Mouse (Mus musculus) adrenal gland, postnatal 10 days (tissue): ENCODE data around the gene Gmeb2. TPM values are rescaled to one million over a fixed set of nuclear protein-coding genes. Genes with fewer than 3 reads are reported as not detected.
A peak's percentile ranks its signal among the peaks of the same experiment; 100 is the strongest.

Experiments
- DNase-seq: peaks from one replicate; pipeline ENCODE4 v3.0.0; 2021; ENCODE audit warnings: mixed read lengths
- long read RNA-seq, 2 experiments: library from polyadenylated mRNA; stranded (forward); transcript quantifications; one replicate each; pipeline ENCODE4 v2.0.0; 2021
- total RNA-seq, 2 experiments: library from RNA; stranded (reverse); gene quantifications; 2 replicates each; pipeline ENCODE4 v1.2.3; 2021

The Gmeb2 gene
- 10 to 100 TPM; 18.1 to 20.7 TPM for total RNA-seq
- long read RNA-seq, experiment 1, full-length matches to known transcripts: 1 of 7 reads
- long read RNA-seq, experiment 1, partial matches to known transcripts: 2 of 7 reads
- long read RNA-seq, experiment 1, other reads (novel, unspliced or antisense): 4 of 7 reads
- long read RNA-seq, experiment 2, partial matches to known transcripts: 0 of 1 reads
- long read RNA-seq, experiment 2, other reads (novel, unspliced or antisense): 1 of 1 reads

- DNase-seq: peak; percentile 93
These were observed at the start of gene Gmeb2 for GRCm38 (mm10) chr2:181287958-181288350. Gmeb2 (minus strand) TSS chr2:181288035.

- peak; percentile 83 for DNase-seq
These were observed 46.2 kb upstream of the Gmeb2 start for GRCm38 (mm10) chr2:181334023-181334422.

- DNase-seq: no peak
These were observed 44.7 kb upstream of the Gmeb2 start for GRCm38 (mm10) chr2:181332542-181332941.

GRCm38 (mm10) chr2:181326098-181326497, 38.3 kb upstream of the Gmeb2 start:
- peak; percentile 18 for DNase-seq

- DNase-seq: no peak
These were observed 34.3 kb upstream of the Gmeb2 start for GRCm38 (mm10) chr2:181322136-181322535.

GRCm38 (mm10) chr2:181320103-181320499, 32.3 kb upstream of the Gmeb2 start:
- DNase-seq: no peak

GRCm38 (mm10) chr2:181319248-181320102, 31.6 kb upstream of the Gmeb2 start, which contains the start of gene Rtel1:
Rtel1 (plus strand) TSS chr2:181319739.
- peak; percentile 90 for DNase-seq

- peak; percentile 83 for DNase-seq
These were observed 26.4 kb upstream of the Gmeb2 start, which contains the start of gene Stmn3 for GRCm38 (mm10) chr2:181314080-181314810. Stmn3 (minus strand) TSS chr2:181314500.

GRCm38 (mm10) chr2:181313344-181314079, 25.7 kb upstream of the Gmeb2 start:
- DNase-seq: no peak

- DNase-seq: no peak
These were observed 25.1 kb upstream of the Gmeb2 start for GRCm38 (mm10) chr2:181313006-181313343.

- DNase-seq: no peak
These were observed 24.6 kb upstream of the Gmeb2 start for GRCm38 (mm10) chr2:181312435-181312834.

- DNase-seq: peak; percentile 56
These were observed 19.4 kb upstream of the Gmeb2 start for GRCm38 (mm10) chr2:181307144-181307804.

GRCm38 (mm10) chr2:181304944-181305343, 17.1 kb upstream of the Gmeb2 start:
- DNase-seq: no peak

- peak; percentile 51 for DNase-seq
These were observed 14.2 kb upstream of the Gmeb2 start for GRCm38 (mm10) chr2:181302041-181302440.

GRCm38 (mm10) chr2:181290937-181291336, 3.1 kb upstream of the Gmeb2 start:
- DNase-seq: no peak

- peak; percentile 8 for DNase-seq
These were observed 856 bp upstream of the Gmeb2 start for GRCm38 (mm10) chr2:181288691-181289090.

- DNase-seq: peak; percentile 90
These were observed 387 bp downstream of the Gmeb2 start for GRCm38 (mm10) chr2:181287338-181287957.

- DNase-seq: no peak
These were observed 1.1 kb downstream of the Gmeb2 start for GRCm38 (mm10) chr2:181286629-181287337.

GRCm38 (mm10) chr2:181279968-181280367, 7.9 kb downstream of the Gmeb2 start:
- no peak for DNase-seq

GRCm38 (mm10) chr2:181277866-181278265, 10.0 kb downstream of the Gmeb2 start:
- no peak for DNase-seq
